Mouse (Mus musculus) thymus, adult 18-20 months (tissue): ENCODE data around the gene Mpped2.

Experiments used
- DNase-seq, 2 experiments: peaks; one replicate each; pipeline ENCODE4 v3.0.0; 2022; ENCODE audit warnings: mixed read lengths in 2 of 2

Mpped2 gene

GRCm38 (mm10) chr2:106821292-106821691, 128.2 kb downstream of the Mpped2 start:
- no peak for DNase-seq

- no peak for DNase-seq
Measured at GRCm38 (mm10) chr2:106821883-106822282, 128.8 kb downstream of the Mpped2 start.

GRCm38 (mm10) chr2:106822540-106822939, 129.5 kb downstream of the Mpped2 start:
- DNase-seq = no peak

GRCm38 (mm10) chr2:106825461-106825860, 132.4 kb downstream of the Mpped2 start:
- DNase-seq = no peak

- no peak for DNase-seq
Measured at GRCm38 (mm10) chr2:106826023-106826422, 133.0 kb downstream of the Mpped2 start.

GRCm38 (mm10) chr2:106826806-106827205, 133.7 kb downstream of the Mpped2 start:
- DNase-seq = no peak

GRCm38 (mm10) chr2:106828573-106829310, 135.7 kb downstream of the Mpped2 start:
- DNase-seq = no peak

GRCm38 (mm10) chr2:106829420-106829819, 136.4 kb downstream of the Mpped2 start:
- DNase-seq = no peak

- no peak for DNase-seq
Measured at GRCm38 (mm10) chr2:106832577-106832976, 139.5 kb downstream of the Mpped2 start.

GRCm38 (mm10) chr2:106833212-106833611, 140.1 kb downstream of the Mpped2 start:
- DNase-seq = no peak

GRCm38 (mm10) chr2:106835321-106835720, 142.3 kb downstream of the Mpped2 start:
- no peak for DNase-seq

- DNase-seq = no peak
Measured at GRCm38 (mm10) chr2:106837241-106837640, 144.2 kb downstream of the Mpped2 start.

- DNase-seq = no peak
Measured at GRCm38 (mm10) chr2:106844147-106844546, 151.1 kb downstream of the Mpped2 start.

GRCm38 (mm10) chr2:106844766-106845678, 152.0 kb downstream of the Mpped2 start:
- no peak for DNase-seq

GRCm38 (mm10) chr2:106846511-106846910, 153.4 kb downstream of the Mpped2 start:
- DNase-seq = no peak

GRCm38 (mm10) chr2:106849389-106849788, 156.3 kb downstream of the Mpped2 start:
- DNase-seq = no peak

GRCm38 (mm10) chr2:106851515-106851914, 158.4 kb downstream of the Mpped2 start:
- no peak for DNase-seq

- DNase-seq = no peak
Measured at GRCm38 (mm10) chr2:106854213-106854612, 161.1 kb downstream of the Mpped2 start.

GRCm38 (mm10) chr2:106854758-106855157, 161.7 kb downstream of the Mpped2 start:
- DNase-seq = no peak

- DNase-seq = no peak
Measured at GRCm38 (mm10) chr2:106855184-106855583, 162.1 kb downstream of the Mpped2 start.

GRCm38 (mm10) chr2:106855623-106856350, 162.7 kb downstream of the Mpped2 start:
- DNase-seq = no peak

- DNase-seq = no peak
Measured at GRCm38 (mm10) chr2:106856361-106856961, 163.4 kb downstream of the Mpped2 start.

GRCm38 (mm10) chr2:106857258-106857657, 164.2 kb downstream of the Mpped2 start:
- DNase-seq = no peak
